Mouse (Mus musculus) intestine, embryonic 16.5 days (tissue): ENCODE data around the gene Kcnk13. TPM values are rescaled to one million over a fixed set of nuclear protein-coding genes. Genes with fewer than 3 reads are reported as not detected.

Experiments used
- ATAC-seq: fragments of 200-750 bp; cut with Nextera tagmentation; 2 replicates; pipeline ENCODE4 v1.8.0; 2017; ENCODE audit warnings: moderate TSS enrichment, moderate library complexity
- H3K27ac ChIP-seq: fragments of 300-500 bp; sonication (generic); 2 replicates; pipeline ENCODE4 v1.5.1; 2014; ENCODE audit warnings: mild to moderate bottlenecking, low read length
- H3K27me3 ChIP-seq: fragments of 300-500 bp; sonication (generic); replicated peaks from 2 replicates; pipeline ENCODE4 v1.6.1; 2014; ENCODE audit warnings: low read length, control low read depth, mixed read lengths; ENCODE audit not compliant: control insufficient read depth, insufficient read depth
- H3K36me3 ChIP-seq: fragments of 300-500 bp; sonication (generic); 2 replicates; pipeline ENCODE4 v1.6.1; 2014; ENCODE audit warnings: low read length, control low read depth; ENCODE audit not compliant: control insufficient read depth, insufficient read depth
- H3K4me1 ChIP-seq: fragments of 300-500 bp; sonication (generic); 2 replicates; pipeline ENCODE4 v1.6.1; 2014; ENCODE audit warnings: low read length, control low read depth, mixed read lengths; ENCODE audit not compliant: control insufficient read depth, insufficient read depth
- H3K4me2 ChIP-seq: fragments of 300-500 bp; sonication (generic); 2 replicates; pipeline ENCODE4 v1.6.1; 2014; ENCODE audit warnings: low read depth, low read length, control low read depth
- H3K4me3 ChIP-seq: fragments of 300-500 bp; sonication (generic); 2 replicates; pipeline ENCODE4 v1.5.1; 2014; ENCODE audit warnings: mild to moderate bottlenecking, low read length
- H3K9ac ChIP-seq: fragments of 300-500 bp; sonication (generic); 2 replicates; pipeline ENCODE4 v1.6.1; 2014; ENCODE audit warnings: low read depth, low read length
- H3K9me3 ChIP-seq: fragments of 300-500 bp; sonication (generic); 2 replicates; pipeline ENCODE4 v1.6.1; 2016; ENCODE audit warnings: low read length, control low read depth; ENCODE audit not compliant: control insufficient read depth
- whole genome bisulfite sequencing: fragments of 180-500 bp; shearing (Covaris S2); extraction: QIAGEN DNeasy Blood & Tissue Kit; methylation state at CpG from one replicate; pipeline ENCODE4 v1.1.7; 2014; 5-methylcytosine and 5-hydroxymethylcytosine counted together
- polyA plus RNA-seq: library from polyadenylated mRNA; unstranded; fragments of >200 nt; fragmentation: Nextera tagmentation; extraction: Ambion mirVana; gene quantifications from 2 replicates; pipeline ENCODE4 v1.2.1, GENCODE M21; 2015

Gene Kcnk13
- polyA plus RNA-seq, 1 experiment from 2014 or later, result 0.64 TPM

DNA sequence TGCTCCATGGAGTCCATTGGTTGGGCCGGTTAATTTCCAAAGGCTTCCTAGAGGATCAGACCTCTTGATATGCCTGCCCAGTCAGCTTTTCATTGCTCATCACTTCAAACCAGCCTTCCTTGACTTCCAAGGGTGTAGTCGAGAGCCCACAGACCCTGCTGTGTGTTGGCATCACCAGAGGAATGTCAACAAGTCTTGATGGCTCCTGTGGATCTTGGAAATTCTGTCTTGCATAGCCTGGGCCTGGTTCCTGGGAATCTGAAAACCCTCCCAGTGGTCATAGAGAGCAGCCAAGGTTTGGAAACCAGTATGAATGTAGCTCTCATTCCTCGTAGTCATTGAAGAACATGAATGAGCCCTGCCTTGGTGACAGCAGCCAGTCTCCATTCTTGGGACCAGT lies 36.9 kb downstream of the Kcnk13 start:
- H3K4me1 ChIP-seq, result 0 out of 2 replicates have a peak, but pooled peaks cover 2% of the 10 kb centered on the region
- H3K36me3 ChIP-seq, result no peaks in the 10 kb centered on the region
- no peak for ATAC-seq
- H3K9me3 ChIP-seq, result no peaks in the 10 kb centered on the region
- H3K27me3 ChIP-seq, result no peaks in the 10 kb centered on the region
- 91% methylated on average over 3 of the region's 3 CpGs for WGBS
- no peak overlapping the region for H3K4me3 ChIP-seq
- no peak overlapping the region for H3K27ac ChIP-seq
- H3K4me2 ChIP-seq, result no peak overlapping the region
- no peak overlapping the region for H3K9ac ChIP-seq

- Histone ChIP-seq H3K4me1 (0 out of 2 replicates have a peak, but pooled peaks cover 2% of the 10 kb centered on the region), H3K4me2 (no peak overlapping the region), H3K27ac (no peak overlapping the region), H3K9me3 (no peaks in the 10 kb centered on the region), H3K27me3 (no peaks in the 10 kb centered on the region), H3K4me3 (no peak overlapping the region), H3K9ac (no peak overlapping the region), H3K36me3 (no peaks in the 10 kb centered on the region)
- no peak for ATAC-seq
- 58% methylated on average over 3 of the region's 3 CpGs for WGBS
Measured at GRCm38 (mm10) chr12:100001910-100002309, 37.6 kb downstream of the Kcnk13 start.

- no peak overlapping the region for H3K4me2 ChIP-seq
- H3K9me3 ChIP-seq, result no peaks in the 10 kb centered on the region
- H3K4me3 ChIP-seq, result no peak overlapping the region
- 36% methylated on average over 8 of the region's 8 CpGs for WGBS
- no peaks in the 10 kb centered on the region for H3K36me3 ChIP-seq
- H3K27me3 ChIP-seq, result no peaks in the 10 kb centered on the region
- H3K27ac ChIP-seq, result no peak overlapping the region; the same call in 1 of the 2 replicates
- peak; percentile 52 for ATAC-seq
- H3K4me1 ChIP-seq, result 0 out of 2 replicates have a peak, but pooled peaks cover 2% of the 10 kb centered on the region
- H3K9ac ChIP-seq, result no peak overlapping the region
Measured at GRCm38 (mm10) chr12:100002914-100003587, 38.8 kb downstream of the Kcnk13 start.

GRCm38 (mm10) chr12:100005285-100005684 lies 41.0 kb downstream of the Kcnk13 start:
- no peak overlapping the region for H3K4me3 ChIP-seq
- no peaks in the 10 kb centered on the region for H3K36me3 ChIP-seq
- no peak overlapping the region for H3K4me2 ChIP-seq
- no peaks in the 10 kb centered on the region for H3K9me3 ChIP-seq
- ATAC-seq, result no peak
- 0 out of 2 replicates have a peak, but pooled peaks cover 2% of the 10 kb centered on the region for H3K4me1 ChIP-seq
- H3K27ac ChIP-seq, result no peak overlapping the region
- H3K27me3 ChIP-seq, result no peaks in the 10 kb centered on the region
- 81% methylated on average over 5 of the region's 5 CpGs for WGBS
- no peak overlapping the region for H3K9ac ChIP-seq

DNA sequence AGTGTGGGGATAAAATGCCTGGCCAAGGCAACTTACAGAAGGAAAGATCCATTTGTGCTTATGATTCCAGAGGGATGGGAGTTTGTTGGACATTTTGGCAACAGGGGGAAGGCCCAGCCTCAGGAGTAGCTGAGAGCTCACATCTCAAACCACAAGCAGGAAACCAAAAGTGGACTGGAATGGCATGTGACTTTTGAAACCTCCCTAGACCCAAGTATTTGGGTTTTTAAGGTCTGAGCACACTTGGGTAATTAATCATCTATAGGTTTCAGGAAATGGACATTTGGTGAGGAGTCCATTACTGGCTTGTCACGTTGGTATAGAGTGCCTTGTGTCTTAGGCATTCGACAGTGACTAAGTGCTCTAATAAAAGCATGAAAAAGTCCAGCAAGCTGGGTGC lies 42.4 kb downstream of the Kcnk13 start:
- 62% methylated on average over 2 of the region's 2 CpGs for WGBS
- H3K4me3 ChIP-seq, result no peak overlapping the region
- no peaks in the 10 kb centered on the region for H3K36me3 ChIP-seq
- no peak overlapping the region for H3K4me2 ChIP-seq
- H3K9me3 ChIP-seq, result no peaks in the 10 kb centered on the region
- 0 out of 2 replicates have a peak, but pooled peaks cover 2% of the 10 kb centered on the region for H3K4me1 ChIP-seq
- no peak overlapping the region for H3K9ac ChIP-seq
- ATAC-seq, result no peak
- H3K27ac ChIP-seq, result no peak overlapping the region
- no peaks in the 10 kb centered on the region for H3K27me3 ChIP-seq

- ATAC-seq, result no peak
- H3K36me3 ChIP-seq, result no peaks in the 10 kb centered on the region
- no peaks in the 10 kb centered on the region for H3K9me3 ChIP-seq
- no peak overlapping the region for H3K9ac ChIP-seq
- H3K4me1 ChIP-seq, result no peaks in the 10 kb centered on the region
- no peak overlapping the region for H3K4me3 ChIP-seq
- no peaks in the 10 kb centered on the region for H3K27me3 ChIP-seq
- H3K27ac ChIP-seq, result no peak overlapping the region
- WGBS, result 90% methylated on average over 3 of the region's 3 CpGs
- no peak overlapping the region for H3K4me2 ChIP-seq
Measured at GRCm38 (mm10) chr12:100012839-100013238, 48.5 kb downstream of the Kcnk13 start.

DNA sequence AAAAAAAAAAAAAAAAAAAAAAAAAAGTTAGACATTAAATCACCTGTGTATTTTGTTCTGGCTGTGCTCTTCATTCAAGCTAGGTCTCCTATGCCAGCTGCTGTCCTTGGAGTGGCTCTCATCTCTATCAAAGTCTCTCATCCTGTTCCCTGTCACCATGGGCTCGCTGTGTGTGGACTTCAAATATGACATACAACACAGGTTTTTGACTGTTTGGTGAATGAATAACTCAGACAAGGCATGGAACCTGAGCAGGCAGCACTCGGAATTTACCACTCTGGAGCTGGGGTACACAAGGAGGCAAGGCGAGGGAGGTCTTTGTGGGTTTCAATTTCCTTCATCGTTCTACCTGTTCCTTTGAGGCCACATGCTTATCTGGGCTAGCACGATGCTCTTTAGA lies 50.8 kb downstream of the Kcnk13 start:
- no peaks in the 10 kb centered on the region for H3K27me3 ChIP-seq
- H3K9me3 ChIP-seq, result no peaks in the 10 kb centered on the region
- no peak for ATAC-seq
- no peak overlapping the region for H3K9ac ChIP-seq
- no peak overlapping the region for H3K27ac ChIP-seq
- H3K4me2 ChIP-seq, result no peak overlapping the region
- H3K4me1 ChIP-seq, result no peaks in the 10 kb centered on the region
- no peak overlapping the region for H3K4me3 ChIP-seq
- 80% methylated on average over 5 of the region's 5 CpGs for WGBS
- H3K36me3 ChIP-seq, result no peaks in the 10 kb centered on the region

DNA sequence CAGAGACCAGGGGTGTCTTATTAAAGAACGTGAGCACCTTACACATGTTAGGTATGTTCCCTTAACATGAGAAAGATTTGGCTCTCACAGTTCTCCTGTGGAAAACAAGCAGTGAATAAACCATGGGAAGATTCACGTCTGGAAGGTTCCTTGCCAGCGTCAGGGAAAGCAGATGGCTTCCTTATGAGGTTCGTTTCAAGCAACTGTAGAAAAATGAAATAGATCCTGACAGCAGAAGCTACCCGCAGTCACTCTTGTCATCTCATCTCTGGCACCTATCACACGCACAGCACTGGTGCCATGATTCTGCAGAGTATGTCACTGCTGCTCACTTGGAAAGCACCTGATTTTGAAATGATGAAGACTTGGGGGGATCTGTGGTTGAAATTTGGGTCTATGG lies 53.4 kb downstream of the Kcnk13 start:
- Histone ChIP-seq H3K36me3 (no peaks in the 10 kb centered on the region), H3K27me3 (no peaks in the 10 kb centered on the region), H3K4me2 (no peak overlapping the region), H3K9ac (no peak overlapping the region), H3K4me1 (no peaks in the 10 kb centered on the region), H3K4me3 (no peak overlapping the region), H3K9me3 (no peaks in the 10 kb centered on the region), H3K27ac (no peak overlapping the region)
- 80% methylated on average over 6 of the region's 6 CpGs for WGBS
- no peak for ATAC-seq

- Histone ChIP-seq H3K4me1 (no peaks in the 10 kb centered on the region), H3K27me3 (no peaks in the 10 kb centered on the region), H3K4me2 (no peak overlapping the region), H3K9me3 (no peaks in the 10 kb centered on the region), H3K4me3 (no peak overlapping the region), H3K27ac (no peak overlapping the region), H3K9ac (no peak overlapping the region), H3K36me3 (no peaks in the 10 kb centered on the region)
- ATAC-seq, result no peak
- WGBS, result 81% methylated on average over 5 of the region's 5 CpGs
Measured at GRCm38 (mm10) chr12:100022490-100022889, 58.2 kb downstream of the Kcnk13 start.
